Mouse (Mus musculus): ENCODE results near the gene Chid1. TPM values are rescaled to one million over a fixed set of nuclear protein-coding genes. Genes with fewer than 3 reads are reported as not detected.
A peak's percentile ranks its signal among the peaks of the same experiment; 100 is the strongest.

Gene Chid1
- polyA plus RNA-seq (2012; fragmentation: generic; extraction: Trizol) = 51.3 TPM

DNA sequence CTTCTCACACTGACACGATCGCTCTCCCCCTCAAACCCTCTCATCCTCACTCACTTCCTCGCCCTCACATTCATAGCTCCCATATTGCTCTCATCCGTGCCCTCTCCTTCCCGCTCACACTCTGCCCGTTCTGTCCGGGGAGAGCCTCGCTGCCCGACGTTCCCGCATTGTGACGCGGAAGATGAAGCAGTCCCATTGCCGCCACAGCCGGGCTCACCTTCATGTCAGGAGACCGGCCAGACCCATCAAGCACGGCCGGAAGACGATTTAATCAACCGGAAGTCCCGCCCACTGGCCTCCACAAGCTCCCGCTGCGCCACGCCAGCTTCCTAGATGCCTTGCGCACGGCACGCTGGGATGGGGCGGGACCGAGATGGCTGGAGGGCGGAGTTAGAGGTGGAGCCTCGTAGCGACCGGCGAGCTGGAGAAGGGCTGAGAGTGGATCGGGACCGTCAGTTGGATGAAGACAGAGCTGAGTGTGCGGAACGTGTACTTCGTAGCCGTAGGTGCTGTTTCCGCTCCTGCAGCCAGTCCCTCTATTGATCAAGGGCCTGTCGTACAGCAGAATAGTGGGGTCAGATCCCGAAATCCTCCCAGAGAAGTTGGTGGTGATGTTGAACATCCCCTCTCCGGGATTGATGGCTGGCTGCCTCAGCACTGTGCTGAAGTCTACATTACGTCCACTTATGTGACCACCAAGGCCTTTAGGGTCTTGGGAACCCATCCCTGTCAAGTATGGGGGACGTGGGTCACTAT is at the start of gene Chid1:
TSS of gene Chid1 (minus strand) at position 302 of the 756 bp plus-strand sequence.
- H3K27me3 ChIP-seq (ENCODE audit: control insufficient read depth, insufficient read depth, insufficient read length) = no peaks in the 10 kb centered on the region
- H3K4me2 ChIP-seq (ENCODE audit: low read depth) = peak within 1 kb of the TSS; percentile 91
- H3K79me2 ChIP-seq (ENCODE audit: control insufficient read depth, insufficient read depth) = peaks cover 13% of the 10 kb centered on the region
- TF ChIP-seq E2F4 (IDR thresholded peaks at IDR 0.05; ENCODE audit: insufficient read depth) (no peak), USF1 (IDR thresholded peaks at IDR 0.05; ENCODE audit: low read depth) (no peak), POLR2AphosphoS2 (IDR thresholded peaks at IDR 0.05; ENCODE audit: insufficient read length, low read depth) (peak; percentile 99), MYOG (IDR thresholded peaks at IDR 0.05; ENCODE audit: control insufficient read depth in 1 of 3, insufficient read depth in 1 of 3, insufficient read length in 2 of 3, low read depth in 2 of 3) (peak in 1 of 3 experiments; percentile 6), MYOD1 (IDR thresholded peaks at IDR 0.05; ENCODE audit: control insufficient read depth in 1 of 3, insufficient read length in 2 of 3, low read depth in 2 of 3) (peak in 1 of 3 experiments; percentile 3), POLR2A (IDR thresholded peaks at IDR 0.05; ENCODE audit: insufficient read length, low read depth) (peak; percentile 98)
- H3K36me3 ChIP-seq (ENCODE audit: control insufficient read depth, insufficient read depth) = no peaks in the 10 kb centered on the region
- peak within 1 kb of the TSS; percentile 89 for H3K4me3 ChIP-seq
- H3ac ChIP-seq (ENCODE audit: control insufficient read depth, insufficient read length) = peak within 1 kb of the TSS; percentile 70

DNA sequence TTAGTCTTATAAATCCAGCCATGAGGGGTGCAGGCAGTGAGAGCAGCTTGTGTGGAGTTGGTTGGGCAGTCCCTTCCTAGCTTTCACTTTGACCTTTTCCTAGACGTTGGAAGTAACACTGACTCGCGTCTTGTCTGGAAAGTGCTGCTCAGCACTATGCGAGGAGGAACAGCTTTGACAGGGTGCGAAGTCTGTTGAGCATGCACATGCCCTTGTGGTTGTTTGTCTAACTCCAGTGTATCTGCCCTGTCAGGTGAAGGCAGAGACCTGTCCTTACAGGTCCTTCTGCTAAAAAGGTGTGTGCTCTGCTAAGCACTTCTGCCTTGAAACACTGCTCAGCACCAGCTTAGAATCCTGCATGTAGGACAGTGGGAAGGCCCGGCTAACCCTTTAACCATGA is 49.2 kb upstream of the Chid1 start:
- no peak overlapping the region for H3ac ChIP-seq (ENCODE audit: control insufficient read depth, insufficient read length)
- TF ChIP-seq POLR2AphosphoS2 (IDR thresholded peaks at IDR 0.05; ENCODE audit: insufficient read length, low read depth) = no peak
- TF ChIP-seq TCF12 (IDR thresholded peaks at IDR 0.05; ENCODE audit: insufficient read depth, poor library complexity, severe bottlenecking) = no peak
- no peak for TF ChIP-seq E2F4 (IDR thresholded peaks at IDR 0.05; ENCODE audit: insufficient read depth)
- TF ChIP-seq CEBPB (IDR thresholded peaks at IDR 0.05; ENCODE audit: insufficient read depth, poor library complexity, severe bottlenecking) = no peak
- no peak for TF ChIP-seq USF1 (IDR thresholded peaks at IDR 0.05; ENCODE audit: low read depth)

DNA sequence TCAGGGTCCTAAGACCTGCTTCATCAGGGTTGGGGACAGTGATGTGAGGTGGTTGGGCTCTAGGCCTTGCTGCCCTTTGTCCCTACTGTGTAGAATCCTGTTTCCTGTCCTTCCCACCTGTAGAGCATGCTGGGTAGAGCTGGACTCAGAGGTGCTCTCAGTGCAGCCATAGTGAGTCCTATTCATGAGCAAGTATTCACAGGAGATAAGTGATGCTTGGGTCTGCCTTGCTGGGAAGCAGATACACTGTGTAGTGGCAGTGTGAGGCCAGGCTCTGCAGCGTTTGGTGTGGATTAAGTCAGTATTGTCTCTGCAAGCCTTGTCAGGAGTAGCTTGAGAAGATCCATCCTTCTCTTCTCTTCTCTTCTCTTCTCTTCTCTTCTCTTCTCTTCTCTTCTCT is 46.2 kb upstream of the Chid1 start:
- no peak overlapping the region for H3ac ChIP-seq (ENCODE audit: control insufficient read depth, insufficient read length)
- H3K36me3 ChIP-seq (ENCODE audit: control insufficient read depth, insufficient read depth) = peaks cover 10% of the 10 kb centered on the region
- H3K4me3 ChIP-seq = no peak overlapping the region
- H3K27me3 ChIP-seq (ENCODE audit: control insufficient read depth, insufficient read depth, insufficient read length) = no peaks in the 10 kb centered on the region
- no peak overlapping the region for H3K4me2 ChIP-seq (ENCODE audit: low read depth)
- TF ChIP-seq POLR2AphosphoS2 (IDR thresholded peaks at IDR 0.05; ENCODE audit: insufficient read length, low read depth) = no peak
- no peak for TF ChIP-seq TCF3 (IDR thresholded peaks at IDR 0.05; ENCODE audit: insufficient read length, low read depth)
- TF ChIP-seq SRF (IDR thresholded peaks at IDR 0.05; ENCODE audit: control insufficient read depth, insufficient read length, low read depth) = no peak
- no peak for TF ChIP-seq MYOD1 (IDR thresholded peaks at IDR 0.05; ENCODE audit: control insufficient read depth in 1 of 3, insufficient read length in 2 of 3, low read depth in 2 of 3)
- TF ChIP-seq MYOG (IDR thresholded peaks at IDR 0.05; ENCODE audit: control insufficient read depth in 1 of 3, insufficient read depth in 1 of 3, insufficient read length in 2 of 3, low read depth in 2 of 3) = no peak
- TF ChIP-seq POLR2A (IDR thresholded peaks at IDR 0.05; ENCODE audit: insufficient read length, low read depth) = no peak
- TF ChIP-seq MAX (IDR thresholded peaks at IDR 0.05; ENCODE audit: low read depth) = no peak
- no peak for TF ChIP-seq REST (IDR thresholded peaks at IDR 0.05; ENCODE audit: insufficient read depth, insufficient read length)
- no peak for TF ChIP-seq USF1 (IDR thresholded peaks at IDR 0.05; ENCODE audit: low read depth)
- no peak for TF ChIP-seq CEBPB (IDR thresholded peaks at IDR 0.05; ENCODE audit: insufficient read depth, poor library complexity, severe bottlenecking)
- no peak for TF ChIP-seq E2F4 (IDR thresholded peaks at IDR 0.05; ENCODE audit: insufficient read depth)
- no peak for TF ChIP-seq TCF12 (IDR thresholded peaks at IDR 0.05; ENCODE audit: insufficient read depth, poor library complexity, severe bottlenecking)
- H3K79me2 ChIP-seq (ENCODE audit: control insufficient read depth, insufficient read depth) = peaks cover 71% of the 10 kb centered on the region

More for the DNA sequence above, 49.2 kb upstream of the Chid1 start:
- Histone ChIP-seq H3K27me3 (ENCODE audit: control insufficient read depth, insufficient read depth, insufficient read length) (no peaks in the 10 kb centered on the region), H3K36me3 (ENCODE audit: control insufficient read depth, insufficient read depth) (peaks cover 25% of the 10 kb centered on the region), H3K4me2 (ENCODE audit: low read depth) (no peak overlapping the region), H3K4me3 (no peak overlapping the region), H3K79me2 (ENCODE audit: control insufficient read depth, insufficient read depth) (peaks cover 59% of the 10 kb centered on the region)

GRCm38 (mm10) chr7:141585288-141585687 is 45.6 kb upstream of the Chid1 start:
- H3K36me3 ChIP-seq (ENCODE audit: control insufficient read depth, insufficient read depth) = peaks cover 10% of the 10 kb centered on the region
- H3K4me2 ChIP-seq (ENCODE audit: low read depth) = no peak overlapping the region
- no peak overlapping the region for H3ac ChIP-seq (ENCODE audit: control insufficient read depth, insufficient read length)
- no peaks in the 10 kb centered on the region for H3K27me3 ChIP-seq (ENCODE audit: control insufficient read depth, insufficient read depth, insufficient read length)
- H3K79me2 ChIP-seq (ENCODE audit: control insufficient read depth, insufficient read depth) = peaks cover 77% of the 10 kb centered on the region
- no peak overlapping the region for H3K4me3 ChIP-seq
- no peak for TF ChIP-seq TCF12 (IDR thresholded peaks at IDR 0.05; ENCODE audit: insufficient read depth, poor library complexity, severe bottlenecking)
- no peak for TF ChIP-seq REST (IDR thresholded peaks at IDR 0.05; ENCODE audit: insufficient read depth, insufficient read length)
- no peak for TF ChIP-seq TCF3 (IDR thresholded peaks at IDR 0.05; ENCODE audit: insufficient read length, low read depth)
- TF ChIP-seq MYOD1 (IDR thresholded peaks at IDR 0.05; ENCODE audit: control insufficient read depth in 1 of 3, insufficient read length in 2 of 3, low read depth in 2 of 3) = no peak
- no peak for TF ChIP-seq E2F4 (IDR thresholded peaks at IDR 0.05; ENCODE audit: insufficient read depth)
- TF ChIP-seq CEBPB (IDR thresholded peaks at IDR 0.05; ENCODE audit: insufficient read depth, poor library complexity, severe bottlenecking) = no peak
- no peak for TF ChIP-seq MYOG (IDR thresholded peaks at IDR 0.05; ENCODE audit: control insufficient read depth in 1 of 3, insufficient read depth in 1 of 3, insufficient read length in 2 of 3, low read depth in 2 of 3)
- TF ChIP-seq USF1 (IDR thresholded peaks at IDR 0.05; ENCODE audit: low read depth) = no peak
- TF ChIP-seq MAX (IDR thresholded peaks at IDR 0.05; ENCODE audit: low read depth) = no peak
- TF ChIP-seq POLR2AphosphoS2 (IDR thresholded peaks at IDR 0.05; ENCODE audit: insufficient read length, low read depth) = no peak
- no peak for TF ChIP-seq SRF (IDR thresholded peaks at IDR 0.05; ENCODE audit: control insufficient read depth, insufficient read length, low read depth)
- no peak for TF ChIP-seq POLR2A (IDR thresholded peaks at IDR 0.05; ENCODE audit: insufficient read length, low read depth)

All from myocyte (in vitro differentiated cells).